Mouse (Mus musculus): ENCODE results near the gene Fgr. TPM values are rescaled to one million over a fixed set of nuclear protein-coding genes. Genes with fewer than 3 reads are reported as not detected.

Gene Fgr
- 0.55 TPM for polyA plus RNA-seq (2017; shearing (Covaris generic))

GRCm38 (mm10) chr4:132973814-132974398 lies at the start of gene Fgr:
Gene Fgr (plus strand): TSS chr4:132974095.

GRCm38 (mm10) chr4:133011028-133011820 lies 37.3 kb downstream of the Fgr start, which contains the start of gene Ahdc1:
Gene Ahdc1 (plus strand): TSS chr4:133011260.

Other genes with a start within 250 kb of the Fgr start
- 1.1 TPM for gene Xkr8, start 241.5 kb upstream of the Fgr start, polyA plus RNA-seq (2017; shearing (Covaris generic))
- 9.7 TPM for gene Smpdl3b, start 216.8 kb upstream of the Fgr start, polyA plus RNA-seq (2017; shearing (Covaris generic))
- gene Rpa2, start 205.8 kb upstream of the Fgr start, polyA plus RNA-seq (2017; shearing (Covaris generic)), result 120 TPM
- gene Themis2, start 177.7 kb upstream of the Fgr start, polyA plus RNA-seq (2017; shearing (Covaris generic)), result 5.3 TPM
- gene Ppp1r8, start 130.9 kb upstream of the Fgr start, polyA plus RNA-seq (2017; shearing (Covaris generic)), result 35.2 TPM
- 30.1 TPM for gene Stx12, start 89.6 kb upstream of the Fgr start, polyA plus RNA-seq (2017; shearing (Covaris generic))
- 54.4 TPM for gene Fam76a, start 51.5 kb upstream of the Fgr start, polyA plus RNA-seq (2017; shearing (Covaris generic))
- 5.4 TPM for gene Ahdc1, start 37.2 kb downstream of the Fgr start, polyA plus RNA-seq (2017; shearing (Covaris generic))
- gene Wasf2, start 156.4 kb downstream of the Fgr start, polyA plus RNA-seq (2017; shearing (Covaris generic)), result 110 TPM
- not detected for gene Cd164l2, start 238.0 kb downstream of the Fgr start, polyA plus RNA-seq (2017; shearing (Covaris generic))
- 0.69 TPM for gene Gpr3, start 238.4 kb downstream of the Fgr start, polyA plus RNA-seq (2017; shearing (Covaris generic))